Mouse (Mus musculus) heart, postnatal 0 days (tissue): ENCODE results near the gene Sf3b2.

Experiments used
- CTCF ChIP-seq: IDR thresholded peaks from 2 replicates; pipeline ENCODE4 v1.5.1; 2016; ENCODE audit warnings: antibody characterized with exemption, control low read depth, low read depth
- EP300 ChIP-seq: IDR thresholded peaks from 2 replicates; pipeline ENCODE4 v1.6.1; 2016; ENCODE audit warnings: antibody characterized with exemption, low read depth

DNA sequence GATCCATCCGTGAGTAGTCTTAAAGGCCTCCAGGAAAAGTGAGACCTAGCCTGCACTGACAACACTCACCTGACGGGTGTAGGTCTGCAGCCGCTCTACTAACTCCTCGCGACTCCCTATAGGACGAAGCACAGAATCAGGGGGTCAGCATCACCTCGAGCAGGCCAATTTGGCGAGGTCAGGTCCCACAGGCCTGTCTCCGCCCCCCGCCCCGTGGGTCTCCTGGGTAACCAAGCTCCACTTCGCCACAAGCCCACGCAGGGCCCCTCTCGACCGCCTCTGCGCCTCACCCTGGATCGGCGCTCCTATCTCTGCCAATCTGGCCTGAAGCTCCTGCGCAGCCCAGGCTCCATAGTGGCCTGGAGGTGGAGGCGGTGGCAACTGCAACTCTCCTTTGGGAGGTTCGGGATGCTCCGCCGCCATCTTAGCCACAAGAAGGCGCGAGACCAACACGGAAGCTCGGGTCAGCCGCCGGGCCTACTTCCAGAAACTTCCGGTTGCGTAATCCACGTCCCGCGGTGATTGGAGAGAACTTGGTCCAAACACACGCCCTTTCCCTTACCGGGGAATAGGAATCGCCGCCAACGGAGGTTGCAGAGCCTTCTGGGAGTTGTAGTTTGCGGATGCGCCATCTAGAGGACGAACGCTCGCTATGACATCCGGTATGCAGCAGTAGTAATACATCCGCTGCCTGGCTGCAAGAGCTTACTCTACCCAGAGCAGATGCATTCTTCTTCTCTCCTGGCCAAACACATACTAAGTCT lies at the start of gene Sf3b2:
- TF ChIP-seq CTCF (peak; percentile 76), EP300 (peak; percentile 59; the same call in 1 of the 2 replicates)
